Mouse (Mus musculus) adrenal gland, adult 2 months (tissue): ENCODE results near the gene Rgr. TPM values are rescaled to one million over a fixed set of nuclear protein-coding genes. Genes with fewer than 3 reads are reported as not detected.
"Not testable (repeated sequence)": the region's sequence is repeated elsewhere in the genome, so short reads cannot be mapped to it uniquely, and the experiment has no call there.

ENCODE experiments used
- DNase-seq: peaks from one replicate; pipeline ENCODE4 v3.0.0; 2021
- polyA plus RNA-seq: library from polyadenylated mRNA; depleted of rRNA; stranded (reverse); fragments of >200 nt; gene quantifications from 2 replicates; pipeline ENCODE4 v1.2.3, GENCODE M21; 2012; rRNA removed
- total RNA-seq, 2 experiments: library from RNA; stranded (reverse); gene quantifications; 2 replicates each; pipeline ENCODE4 v1.2.3; 2021

Gene Rgr
- total and polyA plus RNA-seq, 3 experiments, result not detected

GRCm38 (mm10) chr14:37000780-37001179 lies 48.0 kb downstream of the Rgr start:
- DNase-seq, result not testable (repeated sequence)

GRCm38 (mm10) chr14:36989784-36990183 lies 59.0 kb downstream of the Rgr start:
- DNase-seq, result no peak

- no peak for DNase-seq
Observed at GRCm38 (mm10) chr14:36985693-36986092, 63.1 kb downstream of the Rgr start.

Other genes starting within 250 kb of the Rgr start
- gene Ccser2, start 80.2 kb downstream of the Rgr start, total RNA-seq, result 10 to 100 TPM; 37.0 to 37.4 TPM
- 6.8 and 7.3 TPM in 2 replicates for gene Ccser2, start 80.2 kb downstream of the Rgr start, polyA plus RNA-seq
- not detected for gene Lrit1, start 5.9 kb upstream of the Rgr start, total RNA-seq
- not detected in 2 replicates for gene Lrit1, start 5.9 kb upstream of the Rgr start, polyA plus RNA-seq
- not detected for gene Lrit2, start 19.0 kb upstream of the Rgr start, total RNA-seq
- not detected in 2 replicates for gene Lrit2, start 19.0 kb upstream of the Rgr start, polyA plus RNA-seq
- not detected for gene Cdhr1, start 49.4 kb upstream of the Rgr start, total RNA-seq
- 0.08 TPM in 1 of 2 replicates, not detected in the other for gene Cdhr1, start 49.4 kb upstream of the Rgr start, polyA plus RNA-seq
- 1 to 10 TPM in 1 of 2 experiments, under 1 TPM in 1; 0.55 to 1.9 TPM for gene 2610528A11Rik, start 65.1 kb upstream of the Rgr start, total RNA-seq
- 0.16 and 0.22 TPM in 2 replicates for gene 2610528A11Rik, start 65.1 kb upstream of the Rgr start, polyA plus RNA-seq
- 100 to 1,000 TPM; 752 to 904 TPM for gene Ghitm, start 86.3 kb upstream of the Rgr start, total RNA-seq
- gene Ghitm, start 86.3 kb upstream of the Rgr start, polyA plus RNA-seq, result 135 and 189 TPM in 2 replicates